Mouse (Mus musculus): ENCODE measurements at regions not wholly inside any gene's neighbourhood (a gene's known extent, or its start where the extent isn't known, plus 50 kb on each side); places are given as distances from the start of the nearest gene placed in this dataset.
"Not testable (repeated sequence)": the region's sequence is repeated elsewhere in the genome, so short reads cannot be mapped to it uniquely, and the experiment has no call there.

DNA sequence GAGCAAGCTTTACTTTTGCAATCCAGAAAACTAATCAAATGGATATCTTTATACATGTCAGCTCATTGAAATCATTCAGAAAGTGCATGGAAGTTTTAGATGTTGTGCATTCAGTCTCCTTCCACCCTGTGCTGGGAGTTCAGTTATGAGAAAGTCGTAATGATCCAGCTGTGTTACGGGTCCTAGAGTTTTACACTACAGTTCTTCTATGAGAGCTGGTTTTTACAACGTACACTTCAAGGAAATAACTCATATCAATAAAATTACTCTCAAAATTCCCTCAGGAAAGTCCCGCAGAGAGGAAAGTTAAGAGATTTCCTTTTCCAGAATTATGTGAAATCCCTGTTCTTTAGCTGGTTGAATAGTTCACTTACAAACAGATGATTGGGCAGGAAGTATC, 418.1 kb upstream of the Slc10a2 start:
- DNase-seq = no peak

DNA sequence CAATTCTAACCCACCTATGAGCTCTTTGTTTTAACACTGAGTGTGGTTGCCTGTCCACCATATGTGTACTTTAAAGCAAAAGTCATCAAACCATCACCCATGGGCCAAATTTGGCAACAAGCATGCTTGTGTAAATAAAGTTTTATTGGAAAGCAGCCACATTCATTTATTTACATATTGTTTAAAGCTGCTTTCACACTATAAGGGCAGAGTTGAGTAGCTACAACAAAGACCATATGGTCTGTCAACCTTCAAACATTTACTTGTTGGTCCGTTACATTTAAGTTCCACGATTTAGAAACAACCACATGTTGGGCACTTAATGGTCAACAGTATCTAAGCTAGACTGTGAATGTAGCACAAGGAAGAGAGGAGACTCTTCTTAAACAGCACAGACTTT, 390.7 kb upstream of the Slc10a2 start:
- no peak for DNase-seq

DNA sequence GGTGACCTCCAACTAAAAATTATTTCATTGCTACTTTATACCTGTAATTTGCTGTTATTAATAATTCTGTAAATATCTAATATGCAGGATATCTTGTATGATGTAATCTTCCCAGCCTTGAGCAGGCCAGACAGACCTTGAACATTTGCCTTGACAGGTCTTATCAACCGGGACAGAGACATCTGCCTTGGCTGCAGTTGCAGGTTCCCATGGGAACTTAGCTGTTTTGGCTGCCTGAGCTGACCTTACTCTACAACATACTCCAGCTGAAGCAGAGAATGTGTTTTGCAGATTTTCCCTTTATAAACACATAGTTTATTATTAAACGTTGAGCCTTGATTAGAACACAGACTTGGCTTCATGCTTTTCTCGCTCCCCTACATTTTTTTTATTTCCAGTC, 385.3 kb upstream of the Slc10a2 start:
- no peak for DNase-seq

DNA sequence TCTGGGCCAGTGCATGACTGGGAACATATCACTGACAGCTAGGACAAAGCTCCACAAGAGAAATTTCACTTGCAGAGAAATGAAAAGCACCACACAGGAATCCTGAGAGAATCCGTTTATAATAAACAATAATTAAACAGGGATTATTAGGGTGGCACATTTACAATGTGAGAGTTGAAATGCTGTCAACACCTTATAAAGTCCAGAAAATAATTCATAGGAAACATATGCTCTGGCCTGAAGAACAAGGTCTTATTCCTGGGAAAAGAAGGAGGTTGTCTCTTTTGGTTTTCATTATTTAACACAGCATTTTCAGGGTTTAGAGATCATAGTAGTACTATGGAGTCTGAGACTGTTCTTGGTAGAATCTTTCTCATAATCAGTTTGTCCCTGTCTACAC, 377.8 kb upstream of the Slc10a2 start:
- no peak for DNase-seq

DNA sequence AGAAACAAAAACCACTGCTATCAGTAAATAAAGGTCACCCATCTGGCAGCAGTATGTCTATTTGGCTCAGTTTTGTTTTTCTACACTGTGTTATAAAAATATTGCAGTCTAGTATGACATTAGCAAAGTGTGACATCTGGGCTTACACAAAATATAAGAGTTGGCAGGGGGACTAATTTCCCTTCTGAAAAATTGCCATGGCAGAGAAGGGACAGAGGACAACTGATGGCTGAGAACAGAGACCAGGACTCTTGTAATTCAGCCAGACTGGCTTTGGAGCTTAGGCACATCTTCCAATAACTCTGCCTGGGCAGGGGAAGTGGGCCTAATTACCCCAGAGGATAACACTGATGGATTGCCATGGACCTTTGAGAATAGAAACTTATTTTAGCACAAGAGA, 367.8 kb upstream of the Slc10a2 start:
- no peak for DNase-seq

DNA sequence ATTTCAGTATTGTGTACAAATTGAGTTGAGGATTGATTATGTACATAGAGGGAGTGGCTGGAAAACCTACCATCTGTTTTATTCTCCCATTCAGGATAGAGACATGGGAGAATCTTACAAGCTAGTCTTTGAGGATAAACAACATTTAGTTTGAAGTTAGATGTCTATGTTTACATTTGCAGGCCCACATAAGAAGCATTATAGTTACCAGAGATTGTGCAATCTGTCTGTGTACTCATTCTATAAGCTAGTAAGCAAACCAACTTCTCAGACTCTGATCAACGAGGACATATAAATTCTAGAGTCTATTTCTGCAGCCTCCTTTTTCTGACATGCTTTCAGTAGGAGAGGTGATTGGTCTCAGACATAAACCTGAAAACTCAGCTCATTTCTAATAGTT, 367.4 kb upstream of the Slc10a2 start:
- DNase-seq = no peak

DNA sequence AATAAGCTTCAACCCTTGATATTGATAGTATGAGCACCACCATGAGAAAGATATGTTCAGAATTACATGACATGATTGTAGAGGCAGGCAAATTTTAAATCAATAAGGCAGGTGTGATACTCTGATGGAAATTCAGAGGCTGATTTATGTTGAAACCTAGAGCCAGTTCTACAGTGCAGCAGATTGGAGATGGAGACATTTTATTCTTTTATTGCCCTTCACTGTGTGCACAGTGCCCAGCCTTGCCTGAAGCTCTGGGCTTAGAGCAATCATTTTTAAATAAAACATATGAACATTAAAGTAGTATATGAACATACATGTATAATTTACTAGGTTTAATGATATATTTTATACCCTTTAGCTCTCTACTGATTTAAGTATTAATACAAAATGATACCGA, 352.5 kb upstream of the Slc10a2 start:
- no peak for DNase-seq

DNA sequence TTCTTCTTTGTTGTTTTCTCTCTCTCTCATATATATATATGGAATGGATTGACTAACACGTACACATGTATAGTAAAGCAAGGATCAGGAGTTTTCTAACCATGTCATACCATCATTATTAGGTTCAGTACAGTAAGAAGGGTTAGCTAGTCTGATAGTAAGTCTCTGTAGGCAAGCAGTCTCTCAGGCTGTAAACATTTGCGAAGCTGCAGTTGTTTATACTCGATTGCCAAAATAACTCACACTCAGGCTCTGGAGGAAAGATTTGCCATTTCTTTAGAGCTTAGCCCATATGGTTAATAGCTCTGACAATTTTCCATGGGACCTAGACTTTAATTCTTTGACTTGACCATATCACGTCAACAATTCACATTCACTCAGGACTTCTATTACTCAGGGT, 348.3 kb upstream of the Slc10a2 start:
- no peak for DNase-seq

DNA sequence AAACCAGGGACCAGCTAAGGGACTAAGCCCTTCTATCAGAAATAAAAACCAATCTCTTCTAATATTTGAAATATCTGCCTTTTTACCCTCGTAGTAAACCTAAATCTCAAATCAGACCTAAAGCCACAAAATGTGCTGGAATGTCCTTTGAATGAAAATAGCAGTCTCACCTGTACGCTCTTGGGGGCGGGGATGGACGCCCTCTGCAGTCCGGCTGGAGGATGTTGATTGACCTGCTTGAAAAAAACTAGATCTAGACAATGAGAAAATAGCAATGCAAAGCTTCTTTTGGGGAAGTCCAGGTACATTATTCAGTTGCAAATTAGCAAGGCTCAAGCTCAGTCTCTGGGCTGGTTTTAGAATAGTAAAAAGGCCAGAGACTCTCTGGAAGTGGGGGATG, 337.1 kb upstream of the Slc10a2 start:
- DNase-seq = not testable (repeated sequence)

DNA sequence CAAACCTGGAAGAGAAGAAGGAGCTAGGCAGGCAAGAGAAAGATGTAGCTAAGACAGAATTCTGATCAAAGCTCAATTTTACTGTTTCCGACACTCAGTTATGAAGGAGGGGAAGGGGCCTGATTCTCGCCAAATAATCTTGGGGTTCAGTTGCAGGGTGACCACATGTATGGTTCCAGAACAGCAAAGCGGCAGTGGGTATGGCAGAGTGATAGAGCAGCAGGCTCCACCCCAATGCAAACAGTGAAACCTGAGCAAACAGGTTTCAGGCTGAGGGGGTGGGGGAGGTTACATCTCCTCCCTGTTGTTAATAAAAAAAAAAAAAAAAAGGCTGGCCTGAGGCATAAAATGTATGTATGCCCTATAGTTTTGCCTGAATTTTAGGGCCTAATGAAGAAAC, 335.3 kb upstream of the Slc10a2 start:
- DNase-seq = not testable (repeated sequence)

DNA sequence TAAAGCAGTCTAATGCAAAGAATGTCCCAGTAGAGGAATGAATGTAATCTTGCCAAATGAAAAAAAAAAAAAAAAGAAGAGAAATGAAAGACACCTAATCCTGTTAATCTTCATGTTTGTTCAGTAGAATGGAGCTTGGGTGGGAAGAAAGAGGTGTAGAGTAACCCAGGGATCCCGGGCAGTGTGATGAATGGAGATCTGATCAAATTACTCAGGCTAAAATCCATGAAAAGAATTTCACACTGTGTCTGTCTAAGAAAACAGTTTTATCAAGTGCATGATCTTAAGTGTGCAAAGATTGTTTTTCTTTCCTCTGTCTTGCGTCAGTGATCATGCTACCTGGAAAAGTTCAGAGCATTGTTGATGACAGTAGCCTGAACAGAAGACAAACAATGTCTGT, 333.9 kb upstream of the Slc10a2 start:
- no peak for DNase-seq

DNA sequence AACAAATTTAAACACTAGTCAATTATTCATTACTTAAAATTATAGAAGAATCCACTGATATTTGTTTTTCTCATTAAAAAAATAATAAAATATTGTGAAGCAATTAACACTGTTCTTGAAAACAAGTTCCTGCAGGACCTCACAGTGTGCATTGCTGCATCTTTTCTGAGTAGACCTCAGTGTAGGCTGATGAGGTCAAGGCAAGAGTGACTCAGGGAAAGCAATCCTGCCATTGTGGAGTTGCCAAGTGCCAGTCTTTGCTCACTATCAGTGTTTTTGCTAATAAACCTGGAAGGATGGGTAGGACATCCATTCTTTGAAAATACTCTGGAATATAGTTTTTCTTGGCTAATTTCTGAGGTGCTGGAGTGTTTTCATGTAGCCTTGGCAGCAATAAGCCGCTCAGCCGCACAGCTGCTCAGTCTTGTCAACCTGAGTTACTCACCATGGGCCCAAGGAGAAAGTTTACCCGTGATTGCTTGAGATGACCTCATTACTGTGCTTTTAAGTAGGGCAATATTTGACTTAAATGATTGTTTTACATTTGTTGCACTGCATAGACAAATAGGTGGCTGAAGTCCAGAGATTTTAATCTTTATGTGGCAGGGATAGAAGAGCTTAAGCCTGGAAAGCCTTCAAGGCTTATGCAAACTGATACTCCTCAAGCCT, 323.3 kb upstream of the Slc10a2 start:
- peak in 1 of 2 experiments; percentile 6 for DNase-seq

DNA sequence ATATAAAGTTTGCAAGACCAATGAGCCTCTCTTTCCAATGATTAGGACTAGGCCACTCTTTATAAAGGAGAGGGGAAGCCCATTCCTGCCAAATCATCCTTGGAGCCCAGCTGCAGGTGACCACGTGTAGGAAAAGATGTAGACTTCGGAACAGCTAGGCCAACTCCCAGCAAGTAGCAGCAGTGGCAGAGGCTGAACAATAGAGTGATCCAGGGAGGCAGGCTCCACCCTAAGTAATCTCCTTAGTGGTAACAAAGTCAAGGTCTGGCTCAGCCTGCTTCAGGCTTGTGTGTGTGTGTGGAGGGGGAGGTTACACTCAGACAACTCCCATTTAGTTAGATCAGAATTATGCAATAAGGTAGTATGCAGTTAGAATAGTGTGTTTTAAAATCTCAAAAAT, 311.7 kb upstream of the Slc10a2 start:
- DNase-seq = not testable (repeated sequence)

DNA sequence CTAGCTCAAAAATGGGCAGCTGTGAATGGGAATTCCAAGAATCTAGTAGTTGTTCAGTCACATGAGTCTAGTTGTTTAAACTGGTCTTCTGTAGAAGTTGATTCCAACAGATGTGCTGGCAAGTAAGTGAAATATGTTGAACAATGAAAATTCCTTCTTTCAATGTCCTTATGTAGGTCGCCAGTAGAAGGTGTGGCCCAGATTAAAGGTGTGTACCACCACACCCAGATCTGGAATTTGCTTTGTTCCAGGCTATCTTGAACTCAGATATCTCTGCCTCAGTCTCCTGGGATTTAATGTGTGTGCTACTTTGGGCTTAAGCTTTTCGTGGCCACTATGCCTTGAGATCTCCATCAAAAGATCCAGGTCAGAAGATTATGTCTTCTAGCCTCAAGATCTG, 279.7 kb upstream of the Slc10a2 start:
- no peak for DNase-seq

DNA sequence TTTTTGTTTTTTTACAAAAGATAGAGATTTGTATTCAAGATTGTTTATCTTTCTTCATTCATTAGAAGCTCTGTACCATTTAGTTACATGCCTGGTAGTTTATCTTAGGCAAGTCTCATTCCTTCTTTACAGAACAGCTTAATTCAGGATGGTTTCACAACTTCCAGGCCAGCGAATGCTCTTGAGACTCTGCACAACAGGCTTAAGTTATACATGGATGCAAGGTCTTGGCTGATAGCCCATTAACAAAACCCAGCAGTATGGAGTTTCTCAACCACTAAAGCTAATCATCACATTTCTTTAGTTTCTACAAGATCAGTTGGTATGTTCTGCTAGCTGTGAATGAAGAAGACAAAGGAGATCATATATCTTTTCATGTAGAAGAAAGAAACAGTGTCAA, 272.9 kb upstream of the Slc10a2 start:
- DNase-seq = no peak

DNA sequence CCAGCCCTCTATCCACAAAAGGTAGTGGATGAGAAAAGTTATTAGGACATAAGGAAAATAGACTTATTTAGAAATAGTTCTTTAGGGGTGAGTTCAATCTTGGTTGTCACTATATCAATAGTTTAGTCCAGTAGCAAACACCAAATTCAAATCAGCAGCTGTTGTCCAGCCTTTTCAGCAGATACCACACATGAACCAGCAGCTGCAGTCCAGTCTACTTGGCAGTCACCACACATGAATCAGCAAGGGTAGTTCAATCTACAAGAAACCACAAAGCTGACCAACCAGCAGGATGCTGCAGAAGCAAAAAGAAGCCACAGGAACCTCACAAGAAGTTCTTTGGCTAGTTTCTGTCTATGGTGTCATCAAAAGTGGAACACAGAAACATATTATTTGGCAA, 234.8 kb upstream of the Slc10a2 start:
- DNase-seq = no peak

DNA sequence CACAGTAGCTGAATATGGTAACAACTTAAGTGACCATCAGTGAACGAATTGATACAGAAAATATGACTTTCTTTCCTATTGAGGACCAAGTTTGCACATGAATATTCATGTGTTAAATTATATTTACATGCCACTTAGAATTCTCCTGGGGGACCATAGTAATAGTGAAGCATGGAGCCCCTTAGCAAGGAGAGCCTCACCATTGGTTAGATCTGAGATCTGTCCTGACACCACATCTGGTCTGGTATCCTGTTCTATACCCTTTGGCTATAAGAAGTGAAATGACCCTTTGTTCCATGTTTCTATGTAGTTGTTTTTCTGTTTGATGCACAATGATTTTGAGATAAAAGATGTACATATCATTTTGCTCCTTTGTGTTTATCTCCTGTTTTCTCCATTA, 209.4 kb upstream of the Slc10a2 start:
- no peak for DNase-seq

DNA sequence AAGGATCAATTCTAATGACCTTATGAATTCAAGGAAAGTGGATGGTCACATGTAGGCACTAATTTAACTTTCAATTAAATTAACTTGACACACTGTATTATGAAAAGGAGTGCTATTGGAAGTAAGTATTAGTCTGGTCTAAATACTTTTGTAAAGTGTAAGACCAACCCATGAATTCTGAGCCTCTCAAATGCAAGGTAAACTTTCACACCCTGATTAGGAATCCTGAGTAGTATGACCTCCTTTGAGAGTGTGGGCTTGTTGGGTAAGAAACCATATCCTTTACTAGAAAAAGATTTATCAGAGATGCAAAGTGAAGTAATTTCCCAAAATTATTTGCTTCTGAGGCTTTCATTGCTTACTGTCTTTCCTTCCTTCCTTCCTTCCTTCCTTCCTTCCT, 194.8 kb upstream of the Slc10a2 start:
- no peak for DNase-seq

DNA sequence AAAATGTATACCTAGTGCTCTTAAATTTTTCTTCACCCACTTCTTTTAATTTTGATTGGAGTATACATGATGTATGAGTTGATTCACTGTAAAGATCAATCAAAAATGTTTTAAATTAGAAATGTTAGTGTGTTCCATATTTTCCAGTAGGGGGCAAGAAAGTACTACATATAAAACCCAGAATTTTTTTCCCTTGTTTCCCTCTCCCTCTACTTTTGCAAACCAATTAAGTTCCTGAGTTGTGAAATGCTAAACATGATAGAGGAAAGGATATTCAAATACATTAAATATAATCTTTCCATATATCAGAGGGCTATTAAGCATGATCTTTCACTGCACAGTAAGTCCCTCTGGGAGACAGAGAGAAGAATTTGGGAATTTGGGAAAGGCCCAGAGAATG, 192.0 kb upstream of the Slc10a2 start:
- no peak for DNase-seq

DNA sequence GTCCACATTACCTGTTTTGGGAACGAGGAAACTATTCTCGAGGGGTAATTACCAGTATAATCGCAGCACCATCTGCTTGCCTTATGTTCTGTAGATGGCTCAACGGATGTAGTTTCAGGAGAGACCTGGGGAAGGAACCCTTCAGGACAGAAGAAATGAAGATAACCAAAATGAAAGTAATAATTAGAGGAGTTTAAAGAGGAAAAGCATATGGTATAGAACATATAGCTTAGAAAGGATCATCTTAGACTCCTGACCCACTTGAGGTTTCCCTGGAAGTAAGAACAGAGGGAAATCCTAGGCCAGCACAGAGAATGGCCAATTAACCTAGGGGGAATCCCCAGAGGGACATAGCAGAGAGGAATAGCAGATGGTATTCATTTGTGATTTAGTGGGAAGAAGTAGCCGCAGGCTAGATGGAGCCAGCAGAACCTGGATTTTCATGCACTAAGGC, 180.6 kb upstream of the Slc10a2 start:
- DNase-seq = no peak

DNA sequence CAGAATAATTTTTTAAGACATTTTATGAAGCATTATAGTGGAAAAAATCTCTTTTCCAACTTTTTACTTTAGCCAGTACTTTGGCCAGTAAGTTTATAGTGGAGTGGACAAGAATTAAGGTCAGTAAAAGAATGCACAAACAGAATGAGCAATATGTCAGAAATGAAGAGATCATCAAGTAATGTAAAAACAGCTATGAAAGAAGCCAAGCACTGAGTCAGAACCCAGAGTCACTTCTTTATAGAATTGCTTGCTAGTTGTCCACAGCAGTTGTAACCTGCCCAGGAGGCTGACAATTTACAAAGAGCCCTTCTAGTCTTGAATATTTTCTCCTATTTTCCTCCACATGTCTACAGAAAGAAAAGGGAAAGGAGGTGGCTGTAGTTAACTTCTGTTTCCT, 178.6 kb upstream of the Slc10a2 start:
- no peak for DNase-seq

DNA sequence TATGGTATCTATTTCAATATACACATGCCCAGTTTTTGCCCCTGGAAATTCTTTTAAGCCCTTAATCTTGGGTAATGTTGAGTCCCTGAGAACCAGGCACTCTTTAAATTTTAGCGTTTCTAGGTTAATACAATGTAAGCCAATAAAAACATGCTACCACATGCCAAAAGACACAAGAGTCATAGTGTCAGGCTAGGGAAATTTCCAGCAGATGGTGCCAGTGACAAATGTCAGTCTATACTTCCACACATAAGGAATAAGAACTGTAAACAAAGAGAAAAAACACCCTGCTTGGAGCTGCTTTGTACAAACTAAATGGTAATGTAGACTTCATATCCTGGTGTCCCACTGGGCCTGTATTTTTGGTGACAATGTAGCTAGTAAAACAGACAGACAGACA, 157.2 kb upstream of the Slc10a2 start:
- no peak for DNase-seq

DNA sequence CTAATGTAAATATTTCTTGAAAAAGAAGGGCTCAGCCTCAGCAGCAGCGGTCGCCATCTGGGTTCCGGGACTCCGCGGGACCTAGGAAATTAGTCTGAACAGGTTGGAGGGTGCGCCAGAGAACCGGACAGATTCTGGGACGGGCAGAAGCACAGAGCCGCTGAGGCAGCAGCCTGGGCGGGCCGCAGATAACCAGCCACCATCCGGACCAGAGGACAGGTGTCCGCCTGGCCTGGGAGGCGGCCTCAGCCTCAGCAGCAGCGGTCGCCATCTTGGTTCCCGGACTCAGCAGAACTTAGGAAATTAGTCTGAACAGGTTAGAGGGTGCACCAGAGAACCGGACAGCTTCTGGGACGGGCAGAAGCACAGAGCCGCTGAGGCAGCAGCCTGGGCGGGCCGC, 136.7 kb upstream of the Slc10a2 start:
- peak; percentile 1 to 4 for DNase-seq
